Mouse (Mus musculus) testis, adult 2 months (tissue): ENCODE results near the gene Tgfbr2.

Source experiments
- CTCF ChIP-seq: fragments of 200-500 bp; IDR thresholded peaks from 2 replicates; pipeline ENCODE4 v1.5.1; 2012; ENCODE audit warnings: low read depth, mild to moderate bottlenecking, inconsistent platforms, low read length, moderate library complexity; ENCODE audit not compliant: control insufficient read depth, insufficient read depth, insufficient replicate concordance
- POLR2A ChIP-seq: fragments of 200-500 bp; IDR thresholded peaks from 2 replicates; pipeline ENCODE4 v1.6.1; 2012; ENCODE audit warnings: low read depth, mild to moderate bottlenecking, inconsistent platforms, low read length, moderate library complexity; ENCODE audit not compliant: control insufficient read depth

DNA sequence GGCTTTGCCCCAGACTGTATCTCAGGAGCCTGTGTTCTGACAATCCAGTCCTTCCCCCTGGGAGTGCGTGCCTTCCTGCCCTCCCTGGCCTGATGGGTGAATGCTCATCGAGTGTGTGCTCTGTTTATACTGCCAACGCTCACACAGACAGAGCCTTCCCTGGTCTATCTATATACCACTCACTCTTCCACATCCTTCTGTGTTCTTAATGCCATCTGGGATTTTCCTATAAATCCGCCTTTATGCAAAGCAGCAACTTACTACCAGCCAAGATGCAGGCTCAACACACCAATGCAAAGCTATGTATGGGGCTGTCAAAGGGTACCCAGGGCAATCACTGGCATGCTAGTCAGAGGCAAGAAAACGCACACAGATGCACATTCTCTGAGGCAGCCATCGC is 89.2 kb downstream of the Tgfbr2 start:
- TF ChIP-seq POLR2A, result no peak
- TF ChIP-seq CTCF, result no peak
